Mouse (Mus musculus): Measurements from ENCODE around the gene Tnpo1. TPM values are rescaled to one million over a fixed set of nuclear protein-coding genes. Genes with fewer than 3 reads are reported as not detected.
A peak's percentile ranks its signal among the peaks of the same experiment; 100 is the strongest.

Tnpo1 gene
- polyA plus RNA-seq, 2 experiments: 10.5 to 13.6 TPM

GRCm38 (mm10) chr13:98803699-98804098, 122.5 kb downstream of the Tnpo1 start:
- TF ChIP-seq CTCF (IDR thresholded peaks at IDR 0.05; ENCODE audit: low read depth): no peak
- TF ChIP-seq EP300 (IDR thresholded peaks at IDR 0.05; ENCODE audit: low read depth): no peak
- ATAC-seq (ENCODE audit: insufficient read depth) (peak; percentile 37; the same call in 1 of the 2 replicates), DNase-seq (ENCODE audit: low read depth in 3 of 3, low spot score in 3 of 3) (peak in 1 of 3 experiments; percentile 20)
- no peak overlapping the region for H3K4me3 ChIP-seq (ENCODE audit: insufficient read depth in 1 of 2, low read depth in 2 of 2, low read length in 2 of 2)
- no peak overlapping the region for H3K4me2 ChIP-seq (ENCODE audit: low read depth)
- H3K27me3 ChIP-seq (ENCODE audit: control insufficient read depth, insufficient read depth, low read length): no peaks in the 10 kb centered on the region
- WGBS (ENCODE audit: insufficient replicate concordance): 43% methylated on average over 4 of the region's 4 CpGs
- no peak overlapping the region for H3K9ac ChIP-seq (replicated peaks)
- peaks cover 5% of the 10 kb centered on the region in 2 experiments; a peak in 3 of 4 replicates for H3K4me1 ChIP-seq (replicated peaks; ENCODE audit: control insufficient read depth in 2 of 2, insufficient read depth in 2 of 2, low read length in 1 of 2)
- H3K36me3 ChIP-seq (replicated peaks; ENCODE audit: control insufficient read depth, insufficient read depth, low read depth): peaks cover 40% of the 10 kb centered on the region
- H3K27ac ChIP-seq: no peak overlapping the region
- no peaks in the 10 kb centered on the region for H3K9me3 ChIP-seq (ENCODE audit: control insufficient read depth, low read length)

- H3K4me1 ChIP-seq (replicated peaks; ENCODE audit: control insufficient read depth in 2 of 2, insufficient read depth in 2 of 2, low read length in 1 of 2): 0 out of 4 replicates have a peak, but pooled peaks cover 0 to 2% of the 10 kb centered on the region in 2 experiments
- H3K36me3 ChIP-seq (replicated peaks; ENCODE audit: control insufficient read depth, insufficient read depth, low read depth): peaks cover 40% of the 10 kb centered on the region
- TF ChIP-seq CTCF (IDR thresholded peaks at IDR 0.05; ENCODE audit: low read depth) (no peak), EP300 (IDR thresholded peaks at IDR 0.05; ENCODE audit: low read depth) (no peak)
- DNase-seq (ENCODE audit: low read depth in 3 of 3, low spot score in 3 of 3) (no peak), ATAC-seq (ENCODE audit: insufficient read depth) (no peak)
- no peak overlapping the region for H3K9ac ChIP-seq (replicated peaks)
- no peak overlapping the region for H3K27ac ChIP-seq
- 78% methylated on average over 3 of the region's 3 CpGs for WGBS (ENCODE audit: insufficient replicate concordance)
- no peak overlapping the region for H3K4me3 ChIP-seq (ENCODE audit: insufficient read depth in 1 of 2, low read depth in 2 of 2, low read length in 2 of 2)
- H3K9me3 ChIP-seq (ENCODE audit: control insufficient read depth, low read length): no peaks in the 10 kb centered on the region
- no peaks in the 10 kb centered on the region for H3K27me3 ChIP-seq (ENCODE audit: control insufficient read depth, insufficient read depth, low read length)
- H3K4me2 ChIP-seq (ENCODE audit: low read depth): no peak overlapping the region
Observed at GRCm38 (mm10) chr13:98802957-98803356, 123.2 kb downstream of the Tnpo1 start.

GRCm38 (mm10) chr13:98795511-98795910, 130.7 kb downstream of the Tnpo1 start:
- DNase-seq (ENCODE audit: low read depth in 3 of 3, low spot score in 3 of 3) (no peak), ATAC-seq (ENCODE audit: insufficient read depth) (no peak)
- TF ChIP-seq EP300 (IDR thresholded peaks at IDR 0.05; ENCODE audit: low read depth) (no peak), CTCF (IDR thresholded peaks at IDR 0.05; ENCODE audit: low read depth) (no peak)
- Histone ChIP-seq H3K27ac (no peak overlapping the region), H3K27me3 (ENCODE audit: control insufficient read depth, insufficient read depth, low read length) (no peaks in the 10 kb centered on the region), H3K4me1 (replicated peaks; ENCODE audit: control insufficient read depth in 2 of 2, insufficient read depth in 2 of 2, low read length in 1 of 2) (no peaks in the 10 kb centered on the region), H3K4me2 (ENCODE audit: low read depth) (no peak overlapping the region), H3K36me3 (replicated peaks; ENCODE audit: control insufficient read depth, insufficient read depth, low read depth) (peaks cover 41% of the 10 kb centered on the region), H3K4me3 (ENCODE audit: insufficient read depth in 1 of 2, low read depth in 2 of 2, low read length in 2 of 2) (no peak overlapping the region), H3K9me3 (ENCODE audit: control insufficient read depth, low read length) (no peaks in the 10 kb centered on the region), H3K9ac (replicated peaks) (no peak overlapping the region)
- WGBS (ENCODE audit: insufficient replicate concordance): 88% methylated on average over 3 of the region's 3 CpGs

GRCm38 (mm10) chr13:98792864-98793263, 133.3 kb downstream of the Tnpo1 start:
- Histone ChIP-seq H3K9ac (replicated peaks) (no peak overlapping the region), H3K27me3 (ENCODE audit: control insufficient read depth, insufficient read depth, low read length) (no peaks in the 10 kb centered on the region), H3K4me1 (replicated peaks; ENCODE audit: control insufficient read depth in 2 of 2, insufficient read depth in 2 of 2, low read length in 1 of 2) (no peaks in the 10 kb centered on the region), H3K27ac (no peak overlapping the region), H3K4me2 (ENCODE audit: low read depth) (no peak overlapping the region), H3K9me3 (ENCODE audit: control insufficient read depth, low read length) (no peaks in the 10 kb centered on the region), H3K36me3 (replicated peaks; ENCODE audit: control insufficient read depth, insufficient read depth, low read depth) (peaks cover 25% of the 10 kb centered on the region), H3K4me3 (ENCODE audit: insufficient read depth in 1 of 2, low read depth in 2 of 2, low read length in 2 of 2) (no peak overlapping the region)
- no peak for DNase-seq (ENCODE audit: low read depth in 3 of 3, low spot score in 3 of 3)
- TF ChIP-seq EP300 (IDR thresholded peaks at IDR 0.05; ENCODE audit: low read depth): no peak
- ATAC-seq (ENCODE audit: insufficient read depth): no peak
- WGBS (ENCODE audit: insufficient replicate concordance): 79% methylated on average over 1 of the region's 1 CpGs

- no peak for ATAC-seq (ENCODE audit: insufficient read depth)
Observed at GRCm38 (mm10) chr13:98791693-98792092, 134.5 kb downstream of the Tnpo1 start.

More at GRCm38 (mm10) chr13:98791693-98792092, 134.5 kb downstream of the Tnpo1 start:
- TF ChIP-seq CTCF (IDR thresholded peaks at IDR 0.05; ENCODE audit: low read depth) (no peak), EP300 (IDR thresholded peaks at IDR 0.05; ENCODE audit: low read depth) (no peak)
- 95% methylated on average over 1 of the region's 1 CpGs for WGBS (ENCODE audit: insufficient replicate concordance)
- no peak for DNase-seq (ENCODE audit: low read depth in 3 of 3, low spot score in 3 of 3)
- Histone ChIP-seq H3K9ac (replicated peaks) (no peak overlapping the region), H3K27me3 (ENCODE audit: control insufficient read depth, insufficient read depth, low read length) (no peaks in the 10 kb centered on the region), H3K27ac (no peak overlapping the region), H3K4me2 (ENCODE audit: low read depth) (no peak overlapping the region), H3K9me3 (ENCODE audit: control insufficient read depth, low read length) (no peaks in the 10 kb centered on the region), H3K36me3 (replicated peaks; ENCODE audit: control insufficient read depth, insufficient read depth, low read depth) (peaks cover 23% of the 10 kb centered on the region), H3K4me3 (ENCODE audit: insufficient read depth in 1 of 2, low read depth in 2 of 2, low read length in 2 of 2) (no peak overlapping the region), H3K4me1 (replicated peaks; ENCODE audit: control insufficient read depth in 2 of 2, insufficient read depth in 2 of 2, low read length in 1 of 2) (0 out of 4 replicates have a peak, but pooled peaks cover 0 to 3% of the 10 kb centered on the region in 2 experiments)

Other genes with a start within 250 kb of the Tnpo1 start
- gene Tmem171, start 231.6 kb downstream of the Tnpo1 start, polyA plus RNA-seq (2012; rRNA removed): 0.12 and 0.16 TPM in 2 replicates
- not detected in 2 replicates for gene Tmem171, start 231.6 kb downstream of the Tnpo1 start, polyA plus RNA-seq (2014; fragmentation: Nextera tagmentation; extraction: Ambion mirVana)
- 11.6 and 14.3 TPM in 2 replicates for gene Fcho2, start 110.9 kb downstream of the Tnpo1 start, polyA plus RNA-seq (2012; rRNA removed)
- gene Fcho2, start 110.9 kb downstream of the Tnpo1 start, polyA plus RNA-seq (2014; fragmentation: Nextera tagmentation; extraction: Ambion mirVana): 16.8 and 17.7 TPM in 2 replicates
- gene 1700024P04Rik, start 58.2 kb upstream of the Tnpo1 start, polyA plus RNA-seq (2012; rRNA removed): not detected in 2 replicates
- gene 1700024P04Rik, start 58.2 kb upstream of the Tnpo1 start, polyA plus RNA-seq (2014; fragmentation: Nextera tagmentation; extraction: Ambion mirVana): not detected in 2 replicates